Mouse (Mus musculus) cerebellum, adult 9-10 months (tissue): ENCODE data around the gene Glcci1.
"Not testable (repeated sequence)": the region's sequence is repeated elsewhere in the genome, so short reads cannot be mapped to it uniquely, and the experiment has no call there.

Source experiments
- DNase-seq: peaks from one replicate; pipeline ENCODE4 v3.0.0; 2022

Glcci1 gene

DNA sequence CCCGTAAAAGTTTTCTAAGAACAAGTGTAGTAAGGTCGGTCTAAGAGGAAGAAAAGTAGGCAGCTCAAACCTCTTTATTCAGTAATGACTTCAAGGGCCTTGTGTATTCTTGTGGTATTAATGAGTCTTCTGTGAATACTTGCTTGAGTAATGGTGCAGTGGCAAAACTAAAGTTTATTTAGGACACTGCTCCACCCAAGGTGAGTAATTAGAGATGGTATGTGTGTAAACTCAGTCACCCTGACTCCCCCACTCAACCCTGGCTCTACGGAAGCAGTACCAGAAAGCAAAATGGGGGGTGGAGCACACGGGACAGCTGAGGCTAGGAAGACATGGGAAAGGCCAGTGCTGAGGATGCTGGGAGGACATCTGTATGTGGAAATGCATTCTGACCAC, 13.6 kb upstream of the Glcci1 start:
- DNase-seq, result no peak

DNA sequence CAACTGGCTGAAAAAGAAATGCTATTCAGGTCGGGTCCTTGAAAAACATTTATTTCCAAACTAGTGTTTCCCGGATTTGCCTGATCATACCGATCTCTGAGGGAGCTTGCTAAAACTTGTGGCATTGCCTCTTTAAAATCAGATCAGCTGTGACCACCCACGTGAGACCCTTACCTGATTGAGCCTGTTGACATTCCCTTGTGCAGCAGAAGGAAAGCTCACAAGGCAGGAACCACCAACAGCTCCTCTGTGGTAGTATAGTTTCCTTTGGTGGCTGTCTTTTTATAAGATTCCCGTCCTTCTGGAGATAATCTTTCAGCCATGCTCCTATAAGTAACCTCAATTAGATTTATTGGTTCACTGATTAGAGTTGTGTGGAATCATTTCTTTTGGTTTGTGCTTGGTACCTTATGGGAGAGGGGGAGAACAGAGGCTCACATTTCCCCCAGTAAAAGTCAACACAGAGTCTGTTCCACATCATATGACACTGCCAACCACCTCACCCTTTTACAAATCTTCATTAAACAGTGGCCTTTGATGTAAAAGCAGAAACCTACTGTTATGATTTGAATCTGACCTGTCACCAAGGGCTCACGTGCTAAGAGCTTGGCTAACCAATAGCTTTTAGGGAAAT, 12.0 kb upstream of the Glcci1 start:
- DNase-seq, result no peak

DNA sequence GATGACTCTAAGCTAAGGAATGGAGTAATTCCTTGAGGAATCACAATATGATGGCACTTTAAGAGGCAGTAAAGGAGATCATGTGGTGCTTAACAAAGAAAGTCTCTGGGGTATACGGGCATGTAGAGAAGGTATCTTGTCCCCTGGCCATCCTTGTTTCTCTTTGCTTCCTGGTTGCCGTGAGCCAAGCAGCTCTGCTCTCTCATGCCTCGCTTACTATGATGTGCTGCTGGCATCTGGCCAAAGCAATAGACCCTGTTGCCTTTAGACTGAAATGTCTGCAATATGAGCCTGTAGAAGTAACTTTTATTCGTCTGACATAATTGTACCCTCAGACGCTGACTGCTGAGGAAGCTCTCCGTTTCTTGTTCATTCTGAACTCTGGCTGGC, 11.5 kb upstream of the Glcci1 start:
- no peak for DNase-seq

DNA sequence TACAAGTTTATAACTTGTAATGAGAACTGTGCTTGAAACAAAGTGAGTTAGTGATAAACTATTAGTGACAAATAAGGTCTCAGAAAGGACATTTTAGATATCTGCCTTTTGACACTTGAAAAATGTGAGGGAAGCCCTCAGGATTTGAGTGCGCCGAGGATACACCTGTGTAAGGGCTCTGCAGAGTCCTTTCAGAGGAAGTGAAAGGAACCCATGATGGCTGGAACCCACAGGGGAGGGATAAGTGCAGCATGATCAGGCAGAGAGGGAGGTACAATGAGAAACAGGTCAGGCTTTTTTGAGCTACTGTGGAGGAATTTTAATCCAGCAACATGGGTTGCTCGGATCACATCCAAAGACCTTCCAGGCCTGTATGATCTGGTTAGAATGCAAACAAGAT, 10.4 kb upstream of the Glcci1 start:
- no peak for DNase-seq

DNA sequence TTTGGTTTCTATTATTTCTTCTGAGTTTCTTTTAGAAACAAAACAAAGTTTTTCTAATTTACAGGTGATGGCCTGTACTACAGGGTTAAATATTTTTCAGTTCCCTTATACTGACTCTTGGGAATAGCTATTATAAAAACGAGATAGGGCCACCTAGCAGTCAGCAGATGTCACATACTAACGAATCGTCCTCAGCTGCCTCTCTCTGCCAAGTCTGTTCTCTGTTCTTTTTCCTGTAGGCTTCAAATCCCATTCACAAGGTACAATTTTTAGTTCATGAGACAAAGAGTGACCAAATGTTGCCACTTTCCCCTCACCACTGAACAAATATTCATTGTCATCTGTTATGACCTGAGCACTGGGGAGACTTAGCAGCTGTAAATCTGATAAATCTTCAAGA, 5.4 kb upstream of the Glcci1 start:
- DNase-seq, result no peak

DNA sequence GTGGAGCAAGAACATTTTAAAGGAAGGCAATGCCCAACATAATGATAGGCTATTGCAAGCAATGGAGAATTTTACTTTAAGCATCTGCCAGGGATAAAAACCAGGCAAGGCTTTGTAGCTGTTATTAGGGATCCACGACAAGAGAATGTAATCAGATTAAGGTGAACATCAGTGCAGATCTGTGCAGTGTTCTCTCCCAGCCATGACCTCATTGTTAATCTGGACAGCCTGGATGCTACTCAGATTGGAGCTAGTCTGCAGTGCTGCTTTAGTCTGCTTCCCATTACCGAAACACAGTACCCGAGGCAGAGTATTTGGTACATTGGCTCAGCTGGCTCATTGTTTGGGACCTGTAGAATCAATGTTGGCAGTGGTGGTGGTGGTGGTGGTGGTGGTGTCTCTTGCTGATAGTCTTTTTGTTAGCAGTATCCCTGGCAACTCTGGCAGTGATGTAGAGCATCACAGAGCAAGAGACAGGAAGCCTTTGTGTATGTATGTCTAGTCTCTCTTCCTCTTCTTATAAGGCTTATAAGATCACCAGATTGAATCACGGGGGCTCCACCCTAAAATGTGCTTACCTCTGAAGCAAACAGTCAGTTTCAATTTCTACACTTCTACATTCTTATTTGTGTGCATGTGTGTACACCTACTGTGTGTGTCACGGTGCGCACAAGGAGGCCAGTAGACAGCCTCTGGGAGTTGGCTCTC, 4.7 kb upstream of the Glcci1 start:
- no peak for DNase-seq

DNA sequence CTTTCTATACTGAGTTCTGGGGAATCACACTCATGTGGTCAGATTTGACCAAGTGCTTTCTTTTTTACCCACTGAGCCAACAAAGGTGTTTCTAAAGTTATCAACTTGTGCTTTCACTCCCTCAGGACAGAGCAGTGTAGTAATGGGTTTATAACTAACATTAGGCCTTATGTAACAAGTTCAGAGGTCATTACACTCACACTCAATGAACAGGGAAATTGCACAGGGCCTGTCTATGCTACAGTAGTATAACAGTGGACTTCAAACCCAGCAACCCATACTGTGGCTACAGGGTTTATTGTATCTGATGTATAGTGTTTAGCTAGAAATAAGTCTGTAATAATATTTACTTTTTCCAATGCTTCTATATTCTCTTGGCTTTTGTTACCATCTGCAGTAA, 2.8 kb upstream of the Glcci1 start:
- no peak for DNase-seq

DNA sequence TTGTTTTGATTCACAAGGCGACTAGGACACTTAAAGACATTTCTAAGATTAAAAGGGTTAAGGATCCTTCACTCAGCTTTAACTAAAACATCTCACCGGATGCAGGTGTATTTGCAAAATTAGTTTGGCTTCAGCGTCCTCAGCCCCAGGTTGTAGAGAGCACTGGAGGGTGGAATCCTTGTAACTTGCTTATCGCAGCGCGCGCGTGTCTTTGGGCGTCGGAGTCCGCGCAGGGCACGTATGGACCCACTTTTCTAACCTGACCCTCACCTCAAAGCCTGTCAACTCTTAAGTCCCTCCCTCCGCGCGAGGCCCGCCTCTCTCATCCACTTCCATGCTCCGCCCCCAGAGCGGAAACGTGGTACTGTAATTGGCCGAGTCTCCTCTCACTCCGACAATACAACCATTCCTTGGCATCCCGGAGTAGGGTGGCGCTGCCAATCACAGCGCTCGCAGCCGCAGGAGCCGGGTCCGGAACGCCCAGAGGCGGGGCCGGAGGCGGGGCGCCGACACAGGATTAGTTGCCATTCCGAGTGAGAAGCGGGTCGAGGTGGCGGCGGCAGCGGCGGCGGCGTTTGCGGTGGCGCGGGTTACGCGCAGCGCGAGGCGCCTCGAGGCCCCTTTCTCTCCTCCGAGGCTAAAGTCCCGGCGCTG, 390 bp upstream of the Glcci1 start:
- peak; percentile 100 for DNase-seq

DNA sequence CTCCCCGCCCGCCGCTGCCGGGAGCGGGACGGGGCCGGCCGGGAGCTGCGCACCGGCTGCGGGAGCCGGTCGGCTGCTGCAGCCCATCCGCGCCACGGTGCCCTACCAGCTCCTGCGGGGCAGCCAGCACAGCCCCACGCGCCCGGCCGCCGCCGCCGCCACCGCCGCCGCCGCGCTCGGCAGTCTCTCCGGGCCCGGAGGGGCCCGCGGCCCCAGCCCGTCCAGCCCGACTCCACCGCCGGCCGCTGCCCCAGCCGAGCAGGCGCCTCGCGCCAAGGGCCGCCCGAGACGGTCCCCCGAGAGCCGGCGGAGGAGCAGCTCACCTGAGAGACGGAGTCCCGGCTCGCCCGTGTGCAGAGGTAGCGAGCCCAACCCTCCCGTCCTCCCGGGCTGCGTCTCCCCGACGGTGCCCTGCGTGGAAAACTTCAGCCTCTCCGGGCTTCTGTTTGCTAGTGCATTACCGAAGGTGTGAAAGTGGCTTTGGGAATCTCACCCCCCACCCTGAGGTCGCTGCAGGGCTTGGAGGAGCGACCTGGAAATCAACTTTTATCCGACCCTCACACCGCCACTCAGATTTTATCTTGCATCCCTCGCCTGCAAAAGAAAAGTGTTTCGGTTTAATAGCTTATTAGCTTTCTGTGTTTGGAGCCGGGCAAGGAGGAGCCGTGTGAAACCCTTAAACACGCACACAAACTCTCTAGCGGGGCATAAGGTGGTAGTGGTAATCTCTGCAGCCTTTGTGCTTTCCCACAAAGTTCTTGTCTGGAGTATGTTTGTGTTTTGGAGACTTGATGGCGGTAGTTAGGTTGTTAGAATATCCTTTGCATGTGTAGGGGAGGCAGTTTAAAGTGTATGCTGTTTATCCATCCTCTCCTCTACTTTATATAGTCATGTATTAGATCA, 812 bp downstream of the Glcci1 start:
- DNase-seq, result peak; percentile 66

DNA sequence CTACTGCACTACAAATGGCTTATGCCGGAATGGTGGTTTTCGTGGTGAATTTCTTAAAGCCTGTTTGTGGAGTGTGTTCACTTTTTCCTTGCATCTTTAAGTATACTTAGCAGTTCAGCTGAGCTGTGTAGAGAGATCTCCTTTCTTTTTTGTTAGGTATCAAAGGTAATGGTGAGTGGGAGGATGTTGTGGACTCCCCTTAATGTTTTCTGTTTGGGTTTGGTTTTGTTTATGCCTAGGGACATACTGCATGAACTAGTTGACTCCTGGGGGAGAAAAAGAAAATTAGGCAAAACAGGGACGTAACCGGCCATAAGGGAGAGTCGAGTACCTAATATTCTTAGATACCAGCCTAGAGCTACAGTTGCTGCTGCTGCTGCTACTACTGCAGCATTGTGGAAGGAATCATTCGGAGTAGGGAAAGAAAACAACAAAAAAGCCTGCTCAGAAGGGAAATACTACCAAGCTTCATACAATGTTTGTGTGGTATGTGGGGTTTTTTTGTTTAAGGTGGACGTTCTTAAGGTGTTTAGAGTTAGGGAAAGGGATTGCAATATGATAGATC, 1.5 kb downstream of the Glcci1 start:
- peak; percentile 49 for DNase-seq

DNA sequence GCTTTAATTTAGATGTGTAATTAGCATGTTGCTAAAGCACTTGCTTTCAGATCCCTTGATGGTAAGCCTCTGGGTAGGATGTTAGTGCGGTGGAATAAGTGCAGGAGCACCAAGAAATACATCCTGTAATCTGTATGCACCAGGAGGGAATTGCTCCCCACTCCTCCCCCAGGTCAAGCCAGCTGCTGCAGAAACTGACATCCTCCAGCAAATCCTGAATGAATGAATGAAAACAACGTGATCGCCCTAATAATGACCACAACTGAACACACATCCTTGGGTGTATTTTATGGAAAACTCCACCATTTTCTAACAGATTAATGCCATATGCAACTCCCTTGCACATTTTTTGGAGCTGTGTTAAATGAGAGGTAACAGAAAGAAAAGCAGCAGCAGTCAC, 2.0 kb downstream of the Glcci1 start:
- DNase-seq, result no peak

DNA sequence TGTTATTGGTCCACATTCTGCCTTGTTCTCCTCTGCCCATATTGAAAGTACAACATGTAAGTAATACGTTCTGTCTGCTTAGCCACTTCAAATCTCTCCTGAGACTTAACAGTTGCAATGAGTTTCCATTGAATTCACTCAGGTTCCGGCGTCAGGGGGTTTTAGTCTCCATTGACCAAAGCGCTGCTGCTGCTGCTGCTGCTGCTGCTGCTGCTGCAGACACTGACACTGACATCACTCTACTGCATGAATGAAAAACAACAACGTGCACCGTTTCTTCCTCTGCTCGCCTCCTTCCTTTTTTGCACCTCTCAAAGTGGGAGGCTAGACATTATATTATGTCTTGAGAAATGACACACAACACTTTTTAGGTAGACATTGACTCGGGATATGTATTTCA, 3.0 kb downstream of the Glcci1 start:
- no peak for DNase-seq

DNA sequence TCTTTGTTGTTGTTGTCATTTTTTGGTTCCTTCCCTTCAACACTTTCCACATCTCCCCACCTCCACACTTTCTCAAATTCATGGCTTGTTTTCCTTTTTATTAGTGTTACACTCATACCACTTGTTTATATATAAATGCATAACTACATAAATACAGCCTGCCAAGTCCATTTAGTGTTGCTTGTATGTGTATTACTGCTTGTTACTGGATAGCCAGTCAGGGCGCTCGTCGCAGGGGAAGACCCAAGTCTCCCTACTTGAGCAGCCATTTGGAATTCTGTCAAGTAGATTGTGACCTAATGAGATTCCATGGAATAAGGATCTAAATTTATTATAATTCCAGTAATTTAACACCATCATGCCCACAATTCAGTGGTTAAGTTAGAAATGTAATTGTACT, 10.3 kb downstream of the Glcci1 start:
- DNase-seq, result no peak

DNA sequence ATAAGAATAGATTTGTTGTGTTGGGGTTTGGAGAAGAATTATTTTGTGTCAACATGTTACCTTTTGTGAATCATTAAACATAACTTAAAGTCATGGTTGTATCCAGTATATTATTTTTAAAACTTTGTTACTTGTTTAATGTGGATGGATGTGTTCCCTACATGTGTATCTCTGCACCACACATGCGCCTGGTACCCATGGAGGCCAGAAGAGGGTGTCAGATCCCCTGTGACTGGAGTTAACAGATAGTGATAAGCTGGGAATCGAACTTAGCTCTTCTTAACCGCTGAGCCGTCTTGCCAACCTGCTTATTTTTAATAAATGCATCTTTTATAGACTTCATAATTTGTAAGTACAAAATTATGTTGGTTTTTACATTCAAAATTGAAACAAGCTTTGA, 11.8 kb downstream of the Glcci1 start:
- DNase-seq, result no peak

DNA sequence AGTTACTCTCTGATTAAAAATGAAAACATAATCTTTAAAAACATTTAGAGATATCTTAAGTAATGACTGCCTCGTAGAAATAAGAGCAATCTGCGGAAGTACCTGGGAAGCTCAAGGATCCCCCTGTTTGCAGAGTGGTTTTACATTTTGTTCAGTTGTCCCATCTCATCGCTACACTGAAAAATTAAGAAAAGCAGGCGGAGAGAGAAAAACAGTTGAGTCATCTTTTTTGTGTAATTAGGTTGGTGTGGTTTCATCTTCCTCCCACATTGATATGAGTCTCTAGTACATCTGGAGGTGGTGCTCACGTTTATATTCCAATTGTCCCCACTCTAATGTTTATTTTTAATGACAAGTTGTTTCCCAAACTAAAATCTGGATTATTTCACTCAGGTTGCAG, 15.3 kb downstream of the Glcci1 start:
- no peak for DNase-seq

DNA sequence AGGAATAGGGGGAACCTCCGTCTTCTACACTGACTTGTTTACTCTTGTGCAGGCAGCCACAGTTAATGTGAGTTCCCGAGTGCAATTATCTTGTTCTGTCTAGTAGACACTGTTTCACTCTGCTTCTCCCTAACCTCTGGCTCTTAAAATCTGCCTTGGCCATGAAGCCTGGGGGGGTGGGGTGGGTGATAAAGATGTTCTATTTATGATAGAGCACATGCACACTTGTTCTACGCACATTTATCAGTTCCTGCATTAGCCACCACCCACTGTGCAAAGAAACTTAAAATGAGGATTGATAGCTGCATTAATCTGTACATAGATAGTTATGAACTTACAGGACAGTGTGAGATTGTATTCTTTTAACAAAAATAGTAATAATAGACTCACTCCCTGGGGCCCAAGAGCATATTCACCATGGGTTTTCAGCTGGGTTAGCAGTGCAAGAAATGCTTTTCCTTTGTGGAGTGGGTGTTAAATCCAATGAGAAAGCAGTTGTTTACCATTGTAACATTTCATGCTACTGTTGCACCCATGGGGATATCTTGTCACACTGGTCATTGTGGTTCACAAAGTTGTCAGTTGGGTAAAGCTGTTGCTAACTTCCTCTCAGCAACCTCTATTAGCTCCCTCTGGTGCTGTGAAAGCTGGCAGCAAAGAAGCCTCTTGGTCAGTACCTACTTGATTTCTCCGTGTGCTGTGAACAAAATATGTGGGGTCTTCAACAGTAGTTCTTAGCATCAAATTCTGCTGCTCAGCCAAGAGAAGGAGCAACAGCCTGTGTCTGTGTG, 21.9 kb downstream of the Glcci1 start:
- no peak for DNase-seq

DNA sequence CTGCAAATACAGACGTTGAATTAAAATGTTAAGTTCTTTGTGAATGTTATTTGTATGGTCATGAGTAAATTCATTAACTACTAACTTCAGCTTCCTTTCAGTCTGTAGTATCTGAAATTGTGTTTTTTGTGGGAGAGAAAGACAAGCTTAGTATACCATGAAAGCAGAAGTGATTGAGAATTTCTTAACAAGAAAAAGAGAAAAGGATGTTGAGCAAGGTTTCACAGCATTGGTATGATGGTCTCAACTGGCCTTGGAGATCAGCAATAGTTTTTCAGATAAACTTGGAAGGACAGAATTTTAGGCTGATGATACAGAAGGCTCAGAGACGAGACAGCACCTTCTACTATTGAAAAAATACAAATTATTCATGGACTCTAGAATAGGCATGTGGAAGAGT, 27.5 kb downstream of the Glcci1 start:
- DNase-seq, result no peak

DNA sequence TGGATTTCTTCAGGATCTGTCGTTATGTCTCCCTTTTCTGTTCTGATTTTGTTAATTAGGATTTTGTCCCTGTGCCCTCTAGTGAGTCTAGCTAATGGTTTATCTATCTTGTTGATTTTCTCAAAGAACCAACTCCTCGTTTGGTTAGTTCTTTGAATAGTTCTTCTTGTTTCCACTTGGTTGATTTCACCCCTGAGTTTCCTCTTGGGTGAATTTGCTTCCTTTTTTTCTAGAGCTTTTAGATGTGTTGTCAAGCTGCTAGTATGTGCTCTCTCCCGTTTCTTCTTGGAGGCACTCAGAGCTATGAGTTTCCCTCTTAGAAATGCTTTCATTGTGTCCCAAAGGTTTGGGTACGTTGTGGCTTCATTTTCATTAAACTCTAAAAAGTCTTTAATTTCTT, 32.1 kb downstream of the Glcci1 start:
- DNase-seq, result not testable (repeated sequence)

DNA sequence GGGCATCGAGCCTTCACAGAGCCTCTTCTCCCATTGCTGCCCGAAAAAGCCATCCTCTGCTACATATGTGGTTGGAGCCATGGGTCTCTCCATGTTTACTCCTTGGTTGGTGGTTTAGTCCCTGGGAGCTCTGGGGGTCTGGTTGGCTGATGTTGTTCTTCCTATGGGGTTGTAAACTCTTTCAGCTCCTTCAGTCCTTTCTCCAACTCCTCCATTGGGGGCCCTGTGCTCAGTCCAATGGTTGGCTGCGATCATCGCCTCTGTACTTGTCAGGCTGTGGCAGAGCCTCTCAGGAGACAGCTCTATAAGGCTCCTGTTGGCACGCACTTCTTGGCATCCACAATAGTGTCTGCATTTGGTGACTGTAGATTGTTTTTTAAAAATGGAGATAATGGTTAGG, 35.4 kb downstream of the Glcci1 start:
- no peak for DNase-seq

DNA sequence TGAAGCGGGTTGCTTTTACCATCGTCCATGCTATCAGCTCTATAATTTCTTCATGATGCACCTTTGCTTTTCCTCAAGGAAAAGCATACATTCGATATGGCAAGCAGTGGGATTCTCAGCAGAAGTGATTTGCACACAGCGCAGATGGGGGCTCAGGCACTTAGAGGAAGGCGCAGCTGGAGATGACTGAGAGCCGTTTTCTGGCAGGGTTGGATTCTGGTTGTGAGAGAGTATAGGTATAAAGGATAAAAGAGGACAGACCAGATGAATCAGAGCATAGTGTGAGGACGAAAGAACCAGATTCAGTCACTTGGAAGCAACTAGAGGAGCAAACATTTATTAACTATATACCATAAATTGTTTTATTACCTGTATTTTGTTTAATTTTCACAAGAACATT, 36.4 kb downstream of the Glcci1 start:
- no peak for DNase-seq

DNA sequence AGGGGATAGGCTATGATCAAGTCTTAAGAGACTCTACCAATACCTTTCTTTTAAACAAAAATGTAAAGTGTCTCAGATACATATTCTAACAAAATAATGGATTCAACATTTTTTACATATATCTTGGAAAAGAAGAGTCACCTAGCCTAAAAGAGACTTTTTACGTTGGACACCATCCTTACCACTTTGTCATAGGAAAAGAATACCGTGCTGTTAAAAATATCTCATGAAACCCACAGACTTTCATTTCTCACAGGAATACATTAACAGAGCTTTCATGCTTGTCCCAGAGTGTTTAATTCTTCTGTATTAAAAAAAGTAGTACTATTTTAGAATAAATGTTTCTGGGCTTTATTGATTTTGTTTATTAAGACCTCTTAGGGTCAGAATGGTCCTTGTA, 41.8 kb downstream of the Glcci1 start:
- no peak for DNase-seq

DNA sequence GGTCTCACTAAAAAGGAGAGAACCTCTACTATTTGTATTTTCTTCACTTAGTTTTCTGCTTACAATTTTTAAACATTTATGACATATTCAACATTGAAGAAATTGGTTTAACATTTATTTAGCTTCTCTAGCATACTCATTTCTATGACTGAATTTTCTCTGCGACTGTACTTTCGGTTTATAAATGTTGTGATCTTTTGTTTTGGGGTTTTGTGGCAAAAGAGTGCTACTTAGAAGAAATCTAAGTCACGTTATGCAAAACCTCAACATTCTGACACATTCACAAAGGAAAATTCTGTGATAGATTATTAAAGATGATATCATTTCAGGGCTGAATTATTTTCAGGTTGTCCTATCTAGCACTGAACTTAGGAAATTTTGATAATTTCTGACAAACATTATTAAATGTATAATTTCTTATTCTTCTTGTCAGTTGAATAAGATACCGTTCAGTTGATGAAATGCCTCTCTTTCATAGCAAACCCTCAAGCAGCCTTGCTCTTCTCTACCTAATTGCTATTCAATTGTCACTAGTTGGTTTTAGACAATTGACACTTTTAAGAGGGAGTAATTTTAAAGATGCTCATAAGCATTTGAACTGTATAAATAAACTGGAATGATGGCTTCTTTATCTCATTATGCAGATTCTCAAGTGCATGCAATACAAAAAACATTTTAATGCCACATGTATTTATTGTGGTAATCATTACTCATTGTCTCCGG, 47.6 kb downstream of the Glcci1 start:
- DNase-seq, result no peak
